ENCODE assay signal across 11 mouse cellular contexts in the genomic region with DNA sequence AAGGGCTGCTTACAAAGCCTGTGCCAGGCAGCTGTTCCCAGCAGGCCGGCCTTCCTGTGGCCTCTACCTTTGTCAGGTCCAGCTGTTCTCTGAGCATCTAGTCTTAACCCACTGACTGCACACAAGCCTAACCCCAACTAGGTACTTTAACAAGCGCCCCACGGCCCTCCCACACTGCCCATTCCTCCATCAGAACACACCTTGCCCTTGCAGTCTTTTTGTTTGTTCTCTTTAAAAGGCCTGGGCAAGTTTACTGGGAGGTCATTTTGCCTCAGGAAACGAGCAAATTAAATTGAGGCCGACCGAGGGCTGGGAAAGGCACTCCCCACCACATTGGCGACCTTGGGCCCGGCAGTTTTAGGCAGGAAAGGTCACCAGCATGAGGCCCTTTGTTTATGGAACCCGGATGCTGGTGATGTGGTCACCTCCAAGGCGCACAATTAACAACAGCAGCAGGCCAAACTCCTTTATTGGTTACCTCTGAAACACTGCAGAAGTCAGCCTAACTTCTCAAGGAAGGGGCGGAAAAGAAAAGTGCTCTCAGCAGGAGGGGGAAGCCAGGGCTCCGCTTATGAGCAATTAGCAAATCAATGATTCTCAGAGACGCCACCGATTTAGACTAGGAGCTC. TPM values are rescaled to one million over a fixed set of nuclear protein-coding genes. Genes with fewer than 3 reads are reported as not detected.
DNase-seq lines count a peak whose midpoint lies in the region; ATAC-seq and TF ChIP-seq lines count a peak whose summit lies in the region.
"Had no signal": no experiment of that assay in that cellular context is flagged by ENCODE, and none has a peak within 500 bp of the region (broad histone marks: within the 10 kb centered on the region; RNA-seq: fewer than 3 reads in every experiment).

No protein-coding gene starts in this region.

- no peak for TF ChIP-seq CTCF in E14TG2a.4 (conservative IDR thresholded peaks at IDR 0.05; ENCODE audit: low read length)

- ATAC-seq in forebrain, embryonic 11.5 days (replicated peaks; ENCODE audit: low FRiP score) = no peak
- ATAC-seq in forebrain, embryonic 14.5 days = no peak; the same call in 1 of the 2 replicates
- ATAC-seq in forebrain, embryonic 13.5 days = no peak
- ATAC-seq in limb, embryonic 11.5 days (ENCODE audit: insufficient number of reproducible peaks, low FRiP score, low TSS enrichment, low read depth) = peak; percentile 53
- no peak for ATAC-seq in megakaryocyte progenitor cell, adult 5-6 weeks (replicated peaks; ENCODE audit: poor library complexity)
- no peak for ATAC-seq in intestine, embryonic 16.5 days

- H3K4me3 ChIP-seq in forebrain, embryonic 11.5 days (ENCODE audit: low read depth, low read length) = no peak overlapping the region
- H3K4me3 ChIP-seq in forebrain, embryonic 14.5 days (ENCODE audit: low read depth, low read length) = no peak overlapping the region
- H3K4me3 ChIP-seq in E14TG2a.4 (replicated peaks; ENCODE audit: low read length) = peak overlapping the region; percentile 57
- H3K4me3 ChIP-seq in forebrain, embryonic 13.5 days = no peak overlapping the region
- H3K4me3 ChIP-seq in limb, embryonic 11.5 days (ENCODE audit: low read depth, low read length) = no peak overlapping the region
- no peak overlapping the region for H3K4me3 ChIP-seq in intestine, embryonic 16.5 days (ENCODE audit: low read length)

- WGBS in forebrain, embryonic 11.5 days = 2% methylated on average over 14 of the region's 14 CpGs
- WGBS in forebrain, embryonic 14.5 days = 9% methylated on average over 14 of the region's 14 CpGs
- WGBS in forebrain, embryonic 13.5 days = 7% methylated on average over 14 of the region's 14 CpGs
- 2% methylated on average over 14 of the region's 14 CpGs for WGBS in limb, embryonic 11.5 days
- WGBS in intestine, embryonic 16.5 days = 33% methylated on average over 14 of the region's 14 CpGs

- DNase-seq in forebrain, embryonic 11.5 days (ENCODE audit: low spot score) = no peak
- DNase-seq in forebrain, embryonic 14.5 days (ENCODE audit: low spot score) = no peak
- DNase-seq in limb, embryonic 11.5 days (ENCODE audit: low spot score) = peak; percentile 86
- DNase-seq in left cerebral cortex, adult 9 months (ENCODE audit: low spot score in 2 of 2) = no peak
- DNase-seq: B cell, adult 2 months; cerebellum, adult 8-10 months had no signal

- H3K27me3 ChIP-seq in forebrain, embryonic 11.5 days (ENCODE audit: control insufficient read depth, insufficient read depth, low read length) = no peaks in the 10 kb centered on the region
- no peaks in the 10 kb centered on the region for H3K27me3 ChIP-seq in forebrain, embryonic 14.5 days (replicated peaks; ENCODE audit: control insufficient read depth, insufficient read depth, low read length)
- no peaks in the 10 kb centered on the region for H3K27me3 ChIP-seq in E14TG2a.4 (ENCODE audit: insufficient read depth, low read length)
- no peaks in the 10 kb centered on the region for H3K27me3 ChIP-seq in forebrain, embryonic 13.5 days
- no peaks in the 10 kb centered on the region for H3K27me3 ChIP-seq in limb, embryonic 11.5 days (ENCODE audit: control insufficient read depth, insufficient read depth, low read length)
- H3K27me3 ChIP-seq in intestine, embryonic 16.5 days (replicated peaks; ENCODE audit: control insufficient read depth, insufficient read depth, low read length) = no peaks in the 10 kb centered on the region

- peaks cover 45% of the 10 kb centered on the region for H3K4me1 ChIP-seq in forebrain, embryonic 11.5 days (replicated peaks; ENCODE audit: control insufficient read depth, insufficient read depth, low read length)
- H3K4me1 ChIP-seq in forebrain, embryonic 14.5 days (ENCODE audit: control insufficient read depth, insufficient read depth, low read length) = peaks cover 37% of the 10 kb centered on the region
- H3K4me1 ChIP-seq in E14TG2a.4 (replicated peaks; ENCODE audit: low read depth, low read length) = peaks cover 66% of the 10 kb centered on the region
- peaks cover 82% of the 10 kb centered on the region for H3K4me1 ChIP-seq in forebrain, embryonic 13.5 days
- H3K4me1 ChIP-seq in limb, embryonic 11.5 days (ENCODE audit: control insufficient read depth, insufficient read depth, low read length) = peaks cover 62% of the 10 kb centered on the region
- H3K4me1 ChIP-seq in intestine, embryonic 16.5 days (ENCODE audit: control insufficient read depth, insufficient read depth, low read length) = peaks cover 59% of the 10 kb centered on the region

- peak overlapping the region; percentile 8; the same call in 1 of the 2 replicates for H3K27ac ChIP-seq in forebrain, embryonic 11.5 days (ENCODE audit: low read depth, low read length)
- no peak overlapping the region for H3K27ac ChIP-seq in forebrain, embryonic 14.5 days (ENCODE audit: low read depth, low read length)
- H3K27ac ChIP-seq in forebrain, embryonic 13.5 days = peak overlapping the region; percentile 1; the same call in 1 of the 2 replicates
- peak overlapping the region; percentile 71 for H3K27ac ChIP-seq in limb, embryonic 11.5 days (replicated peaks; ENCODE audit: low read depth, low read length)
- no peak overlapping the region; the same call in 1 of the 2 replicates for H3K27ac ChIP-seq in intestine, embryonic 16.5 days (ENCODE audit: low read length)
- H3K27ac ChIP-seq: liver, embryonic 14.5 days had no signal

- no peaks in the 10 kb centered on the region for H3K9me3 ChIP-seq in forebrain, embryonic 11.5 days (ENCODE audit: control insufficient read depth, low read length)
- H3K9me3 ChIP-seq in forebrain, embryonic 14.5 days (replicated peaks; ENCODE audit: control insufficient read depth, low read length) = no peaks in the 10 kb centered on the region
- H3K9me3 ChIP-seq in E14TG2a.4 (ENCODE audit: low read length) = peaks cover 41% of the 10 kb centered on the region
- H3K9me3 ChIP-seq in forebrain, embryonic 13.5 days (replicated peaks) = no peaks in the 10 kb centered on the region
- no peaks in the 10 kb centered on the region for H3K9me3 ChIP-seq in limb, embryonic 11.5 days (ENCODE audit: control insufficient read depth, low read length)
- no peaks in the 10 kb centered on the region for H3K9me3 ChIP-seq in intestine, embryonic 16.5 days (ENCODE audit: control insufficient read depth, low read length)

- no peak overlapping the region for H3K4me2 ChIP-seq in forebrain, embryonic 11.5 days (ENCODE audit: low read depth, low read length, severe bottlenecking)
- H3K4me2 ChIP-seq in forebrain, embryonic 14.5 days (ENCODE audit: low read length) = no peak overlapping the region
- H3K4me2 ChIP-seq in forebrain, embryonic 13.5 days = no peak overlapping the region
- peak overlapping the region; percentile 26; the same call in 1 of the 2 replicates for H3K4me2 ChIP-seq in limb, embryonic 11.5 days (ENCODE audit: low read depth, severe bottlenecking)
- no peak overlapping the region for H3K4me2 ChIP-seq in intestine, embryonic 16.5 days (ENCODE audit: low read depth, low read length)

- H3K36me3 ChIP-seq in forebrain, embryonic 11.5 days (ENCODE audit: control insufficient read depth, insufficient read depth, low read length) = peaks cover 2% of the 10 kb centered on the region; the same call in 1 of the 2 replicates
- peaks cover 38% of the 10 kb centered on the region for H3K36me3 ChIP-seq in forebrain, embryonic 14.5 days (ENCODE audit: control insufficient read depth, insufficient read depth, low read length)
- H3K36me3 ChIP-seq in E14TG2a.4 (ENCODE audit: insufficient read depth, low read length) = peaks cover 55% of the 10 kb centered on the region
- peaks cover 38% of the 10 kb centered on the region for H3K36me3 ChIP-seq in forebrain, embryonic 13.5 days (ENCODE audit: poor library complexity, severe bottlenecking)
- H3K36me3 ChIP-seq in limb, embryonic 11.5 days (ENCODE audit: control insufficient read depth, insufficient read depth, low read length) = 0 out of 2 replicates have a peak, but pooled peaks cover 2% of the 10 kb centered on the region
- H3K36me3 ChIP-seq in intestine, embryonic 16.5 days (ENCODE audit: control insufficient read depth, insufficient read depth, low read length) = 0 out of 2 replicates have a peak, but pooled peaks cover 2% of the 10 kb centered on the region

- H3K9ac ChIP-seq in forebrain, embryonic 11.5 days (ENCODE audit: low read length) = peak overlapping the region; percentile 20; the same call in 1 of the 2 replicates
- H3K9ac ChIP-seq in forebrain, embryonic 14.5 days (ENCODE audit: low read length) = no peak overlapping the region
- H3K9ac ChIP-seq in forebrain, embryonic 13.5 days = no peak overlapping the region
- H3K9ac ChIP-seq in limb, embryonic 11.5 days (ENCODE audit: low read length) = no peak overlapping the region
- no peak overlapping the region for H3K9ac ChIP-seq in intestine, embryonic 16.5 days (ENCODE audit: low read depth, low read length)
- H3K9ac ChIP-seq: liver, embryonic 14.5 days had no signal

RNA-seq across cellular contexts. Expression of a gene that starts 28.4 kb away (rescaled TPM):
- 23.9 and 26.2 TPM in 2 replicates for polyA plus RNA-seq in forebrain, embryonic 11.5 days (2014; fragmentation: Nextera tagmentation; extraction: Ambion mirVana)
- polyA plus RNA-seq in forebrain, embryonic 14.5 days (2014; fragmentation: Nextera tagmentation; extraction: Ambion mirVana) = 19.9 and 20.3 TPM in 2 replicates
- polyA plus RNA-seq in forebrain, embryonic 13.5 days (2015; fragmentation: Nextera tagmentation; extraction: Ambion mirVana) = 31.5 and 36.5 TPM in 2 replicates
- 18.1 and 20.6 TPM in 2 replicates for polyA plus RNA-seq in limb, embryonic 11.5 days (2014; fragmentation: Nextera tagmentation; extraction: Ambion mirVana)
- total RNA-seq in megakaryocyte progenitor cell, adult 5-6 weeks (2015) = 28.2 and 35.4 TPM in 2 replicates
- 46.6 and 86.4 TPM in 2 replicates for total RNA-seq in megakaryocyte progenitor cell, adult 5-6 weeks (2017)
- polyA plus RNA-seq in intestine, embryonic 16.5 days (2015; fragmentation: Nextera tagmentation; extraction: Ambion mirVana) = 8.7 and 10.0 TPM in 2 replicates

Comparison
In these comparisons a context has a peak if more than half of its experiments do, and no peak if none do; other contexts are left out.
1. H3K27ac ChIP-seq: peak in forebrain, embryonic 11.5 days (single experiment), forebrain, embryonic 13.5 days (single experiment) and limb, embryonic 11.5 days (single experiment); none in forebrain, embryonic 14.5 days (single experiment) and intestine, embryonic 16.5 days (single experiment).